Comparison of ENCODE assay signal across 8 mouse cellular contexts in genomic region chr17:29094310-29095181, GRCm38 (mm10). TPM values are rescaled to one million over a fixed set of nuclear protein-coding genes. Genes with fewer than 3 reads are reported as not detected.
DNase-seq lines count a peak whose midpoint lies in the region; ATAC-seq lines count a peak whose summit lies in the region.

No protein-coding gene starts in this region.

- 0 out of 2 replicates have a peak, but pooled peaks cover under 1% of the 10 kb centered on the region for H3K36me3 ChIP-seq in intestine, embryonic 15.5 days
- no peaks in the 10 kb centered on the region for H3K36me3 ChIP-seq in liver, embryonic 12.5 days
- H3K36me3 ChIP-seq in stomach, embryonic 16.5 days (ENCODE audit: control insufficient read depth, insufficient read depth, low read length) = peaks cover 5% of the 10 kb centered on the region; the same call in 1 of the 2 replicates

- DNase-seq in right cerebral cortex, adult 18-20 months = peak; percentile 65
- no peak for DNase-seq in right cerebral cortex, postnatal 25 days
- peak; percentile 38 for DNase-seq in embryo, embryonic 10.5 days (ENCODE audit: low spot score)
- DNase-seq in gastrocnemius, postnatal 36 days = peak; percentile 74 to 85
- peak; percentile 61 for DNase-seq in naive thymus-derived CD4-positive, alpha-beta T cell, adult 2 months (ENCODE audit: low read depth)

- intact Hi-C loops in gastrocnemius, postnatal 36 days (cut with DNase I) = loop anchor here (1.0 kb wide), 1 partner anchor 45 kb away; no protein-coding TSS in a partner anchor

- under 1% methylated on average over 71 of the region's 71 CpGs for WGBS in intestine, embryonic 15.5 days
- WGBS in liver, embryonic 12.5 days (ENCODE audit: insufficient replicate concordance) = under 1% methylated on average over 71 of the region's 71 CpGs
- under 1% methylated on average over 71 of the region's 71 CpGs for WGBS in stomach, embryonic 16.5 days

- H3K27me3 ChIP-seq in intestine, embryonic 15.5 days (replicated peaks) = no peaks in the 10 kb centered on the region
- peaks cover 55% of the 10 kb centered on the region for H3K27me3 ChIP-seq in liver, embryonic 12.5 days (replicated peaks)
- H3K27me3 ChIP-seq in stomach, embryonic 16.5 days (ENCODE audit: control insufficient read depth, insufficient read depth, low read length) = no peaks in the 10 kb centered on the region

- H3K9me3 ChIP-seq in intestine, embryonic 15.5 days = no peaks in the 10 kb centered on the region
- H3K9me3 ChIP-seq in liver, embryonic 12.5 days (replicated peaks) = no peaks in the 10 kb centered on the region
- no peaks in the 10 kb centered on the region for H3K9me3 ChIP-seq in stomach, embryonic 16.5 days (replicated peaks; ENCODE audit: control insufficient read depth, low read length)

- peak overlapping the region; percentile 56 for H3K27ac ChIP-seq in intestine, embryonic 15.5 days
- H3K27ac ChIP-seq in liver, embryonic 12.5 days = 0 out of 2 replicates have a peak overlapping the region, but pooled peaks have one; percentile 3
- H3K27ac ChIP-seq in stomach, embryonic 16.5 days (ENCODE audit: low read length) = peak overlapping the region; percentile 83

- H3K9ac ChIP-seq in intestine, embryonic 15.5 days = peak overlapping the region; percentile 60
- H3K9ac ChIP-seq in liver, embryonic 12.5 days = peak overlapping the region; percentile 61
- H3K9ac ChIP-seq in stomach, embryonic 16.5 days (ENCODE audit: low read length) = peak overlapping the region; percentile 80

- H3K4me3 ChIP-seq in intestine, embryonic 15.5 days (replicated peaks) = peak overlapping the region; percentile 54
- peak overlapping the region; percentile 59 for H3K4me3 ChIP-seq in liver, embryonic 12.5 days
- H3K4me3 ChIP-seq in stomach, embryonic 16.5 days (replicated peaks; ENCODE audit: low read length) = peak overlapping the region; percentile 63

- H3K4me1 ChIP-seq in intestine, embryonic 15.5 days (replicated peaks) = peaks cover 30% of the 10 kb centered on the region
- H3K4me1 ChIP-seq in liver, embryonic 12.5 days = peaks cover 38% of the 10 kb centered on the region
- peaks cover 17% of the 10 kb centered on the region; the same call in 1 of the 2 replicates for H3K4me1 ChIP-seq in stomach, embryonic 16.5 days (ENCODE audit: control insufficient read depth, insufficient read depth, low read length)

- H3K4me2 ChIP-seq in intestine, embryonic 15.5 days (replicated peaks) = peak overlapping the region; percentile 85
- peak overlapping the region; percentile 89 for H3K4me2 ChIP-seq in liver, embryonic 12.5 days
- H3K4me2 ChIP-seq in stomach, embryonic 16.5 days (ENCODE audit: low read depth, low read length) = peak overlapping the region; percentile 72

- peak; percentile 52 for ATAC-seq in intestine, embryonic 15.5 days
- peak; percentile 33; the same call in 1 of the 2 replicates for ATAC-seq in liver, embryonic 12.5 days
- peak; percentile 38; the same call in 1 of the 2 replicates for ATAC-seq in stomach, embryonic 16.5 days (ENCODE audit: insufficient read depth, low FRiP score)

RNA-seq across cellular contexts. Expression of gene Cdkn1a, which starts 3.8 kb away (rescaled TPM):
- total RNA-seq in gastrocnemius, postnatal 36 days (2021) = 10 to 100 TPM; 17.6 to 27.2 TPM
- 92.2 and 98.3 TPM in 2 replicates for polyA plus RNA-seq in intestine, embryonic 15.5 days (2015; fragmentation: Nextera tagmentation; extraction: Ambion mirVana)
- polyA plus RNA-seq in liver, embryonic 12.5 days (2016; fragmentation: Nextera tagmentation; extraction: Ambion mirVana) = 8.3 and 9.6 TPM in 2 replicates
- 144 and 167 TPM in 2 replicates for polyA plus RNA-seq in stomach, embryonic 16.5 days (2015; fragmentation: Nextera tagmentation; extraction: Ambion mirVana)

RNA-seq across cellular contexts. Expression of gene Rab44, which starts 19.4 kb away (rescaled TPM):
- total RNA-seq in gastrocnemius, postnatal 36 days (2021) = under 1 TPM; 0.44 to 0.59 TPM
- polyA plus RNA-seq in intestine, embryonic 15.5 days (2015; fragmentation: Nextera tagmentation; extraction: Ambion mirVana) = 0.53 and 0.61 TPM in 2 replicates
- polyA plus RNA-seq in liver, embryonic 12.5 days (2016; fragmentation: Nextera tagmentation; extraction: Ambion mirVana) = 5.0 and 5.4 TPM in 2 replicates
- polyA plus RNA-seq in stomach, embryonic 16.5 days (2015; fragmentation: Nextera tagmentation; extraction: Ambion mirVana) = 4.0 and 4.1 TPM in 2 replicates

Comparison
In these comparisons a context has a peak if more than half of its experiments do, and no peak if none do; other contexts are left out.
1. H3K27ac ChIP-seq: peak in every context shown above with its lines; median percentile 83 in stomach, embryonic 16.5 days; 56 in intestine, embryonic 15.5 days; 3 in liver, embryonic 12.5 days.